Mouse (Mus musculus): ENCODE results near the gene Zdhhc11.
"Not testable (repeated sequence)": the region's sequence is repeated elsewhere in the genome, so short reads cannot be mapped to it uniquely, and the experiment has no call there.

Gene Zdhhc11

GRCm38 (mm10) chr13:74008216-74008615 lies 44.6 kb downstream of the Zdhhc11 start:
- DNase-seq: not testable (repeated sequence)

DNA sequence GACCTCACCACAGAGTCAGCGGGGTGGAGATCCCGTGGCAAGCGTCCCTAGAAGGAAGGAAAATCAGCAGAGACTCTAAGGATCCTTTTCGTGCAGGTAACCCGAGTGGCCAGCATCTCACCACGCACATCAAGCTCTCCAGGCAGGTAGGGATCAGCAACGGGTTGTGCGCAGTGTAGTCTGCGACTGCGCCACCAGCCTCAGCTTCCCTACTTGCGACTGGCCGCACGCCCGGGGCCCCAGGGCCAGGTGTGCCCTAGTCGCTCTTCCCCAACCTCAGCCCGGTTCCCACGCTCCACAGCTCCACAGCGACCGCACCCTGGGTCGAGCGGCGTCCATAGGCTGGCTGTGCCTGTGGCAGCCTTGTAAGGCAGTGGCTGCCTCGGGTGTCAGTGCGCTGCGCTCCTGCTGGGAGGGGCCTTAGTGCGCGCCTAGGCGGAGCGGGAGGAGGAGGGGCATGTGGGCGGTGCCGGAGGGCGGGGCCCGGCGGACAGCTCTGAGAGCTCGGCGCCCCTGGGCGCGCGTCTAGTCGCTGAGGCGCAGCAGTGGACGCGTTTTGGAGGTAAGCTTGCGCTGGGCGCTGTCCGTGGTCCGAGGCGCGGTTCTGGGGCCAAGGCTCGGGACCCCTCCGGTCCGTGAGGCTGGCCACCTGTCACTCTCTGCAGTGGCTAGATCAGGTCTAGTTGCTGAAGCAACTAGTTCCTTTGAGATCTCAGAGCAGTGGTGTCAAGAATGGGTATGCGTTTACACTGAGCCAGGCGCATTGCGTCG lies 45.5 kb downstream of the Zdhhc11 start, which contains the start of gene Tppp:
Gene Tppp (plus strand): TSS at position 460 of the 771 bp plus-strand sequence.
- DNase-seq: peak; percentile 82 to 85

DNA sequence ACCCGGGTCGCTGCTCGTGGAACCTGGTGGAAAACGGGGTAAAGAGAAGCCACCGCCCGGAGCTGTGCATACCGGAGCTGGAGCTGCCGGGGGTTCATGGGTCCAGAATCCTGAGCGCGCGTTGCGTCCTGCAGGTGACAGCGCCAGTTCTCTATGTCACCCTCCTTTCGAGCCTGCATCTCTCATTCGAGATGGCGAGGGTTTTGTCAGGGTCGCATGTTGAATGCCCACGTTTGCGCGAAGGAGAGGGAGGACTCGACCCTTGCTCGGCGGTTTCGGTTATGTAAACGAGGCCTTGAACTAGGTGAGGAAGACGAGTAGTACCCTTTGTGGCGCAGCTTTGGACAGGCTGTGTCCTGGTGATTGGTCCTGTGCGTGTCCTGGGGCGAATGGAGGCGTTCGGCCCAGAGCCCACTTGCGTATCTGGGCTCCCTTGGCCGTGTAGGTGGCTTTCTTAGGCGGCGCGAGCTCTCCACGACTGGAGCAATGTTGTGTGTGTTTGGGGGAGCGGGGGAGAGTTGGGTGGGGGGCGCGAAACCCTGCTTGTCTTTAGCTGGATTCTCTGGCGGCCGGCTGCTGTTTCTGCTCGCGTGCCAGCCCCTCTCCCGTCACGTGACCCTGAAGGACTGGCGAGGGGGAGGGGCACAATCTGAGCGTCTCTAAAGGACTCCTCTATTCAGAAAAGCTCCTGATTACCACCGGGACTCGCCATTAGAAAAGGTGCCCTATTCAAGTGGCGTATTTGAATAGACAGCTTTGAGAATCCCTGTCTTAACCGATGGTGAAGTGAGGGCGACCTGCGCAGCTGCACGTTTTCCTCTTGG lies 46.4 kb downstream of the Zdhhc11 start:
- peak; percentile 28 to 36 for DNase-seq

- no peak for DNase-seq
These were observed 47.0 kb downstream of the Zdhhc11 start for GRCm38 (mm10) chr13:74010678-74011077.

GRCm38 (mm10) chr13:74015908-74016307 lies 52.3 kb downstream of the Zdhhc11 start:
- DNase-seq: no peak

DNA sequence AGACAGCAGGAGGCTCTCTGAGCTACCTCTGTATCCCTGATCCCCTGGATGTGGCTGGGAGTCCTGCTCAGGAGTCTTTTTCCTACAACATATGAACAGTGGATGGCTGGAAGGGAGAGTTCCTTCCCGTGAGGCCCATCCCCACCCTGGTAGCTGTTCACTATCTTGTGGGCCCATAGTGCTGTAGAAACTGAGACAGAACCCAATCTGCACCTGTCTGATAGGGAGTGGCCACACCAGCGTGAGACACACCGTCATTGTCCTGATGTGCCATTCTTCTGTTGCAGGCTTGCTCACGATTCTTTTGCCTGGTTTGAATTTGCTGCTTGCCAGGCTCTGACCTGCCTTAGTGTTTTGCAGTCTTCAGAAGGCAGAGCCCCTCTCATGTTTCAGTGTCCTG lies 53.8 kb downstream of the Zdhhc11 start:
- no peak for DNase-seq

DNA sequence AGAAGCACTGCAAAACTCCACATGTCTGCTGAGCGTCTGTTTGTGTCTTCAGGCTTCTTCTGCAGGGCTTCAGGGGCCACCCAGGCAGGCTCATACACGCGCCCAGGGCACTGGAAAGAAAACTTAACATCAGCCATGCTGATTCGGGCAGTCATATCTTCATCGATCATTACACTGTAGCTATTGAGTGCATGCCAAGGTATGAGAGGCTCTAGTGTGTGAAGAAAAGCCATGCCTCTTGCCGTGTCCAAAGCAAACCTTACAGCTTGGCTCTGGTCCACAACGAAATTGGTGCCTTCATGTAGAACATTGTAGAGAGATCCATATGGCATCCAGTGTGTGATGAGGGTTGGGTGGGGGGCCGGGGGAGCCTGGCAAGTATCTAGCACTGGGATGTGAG lies 55.4 kb downstream of the Zdhhc11 start:
- not testable (repeated sequence) for DNase-seq

DNA sequence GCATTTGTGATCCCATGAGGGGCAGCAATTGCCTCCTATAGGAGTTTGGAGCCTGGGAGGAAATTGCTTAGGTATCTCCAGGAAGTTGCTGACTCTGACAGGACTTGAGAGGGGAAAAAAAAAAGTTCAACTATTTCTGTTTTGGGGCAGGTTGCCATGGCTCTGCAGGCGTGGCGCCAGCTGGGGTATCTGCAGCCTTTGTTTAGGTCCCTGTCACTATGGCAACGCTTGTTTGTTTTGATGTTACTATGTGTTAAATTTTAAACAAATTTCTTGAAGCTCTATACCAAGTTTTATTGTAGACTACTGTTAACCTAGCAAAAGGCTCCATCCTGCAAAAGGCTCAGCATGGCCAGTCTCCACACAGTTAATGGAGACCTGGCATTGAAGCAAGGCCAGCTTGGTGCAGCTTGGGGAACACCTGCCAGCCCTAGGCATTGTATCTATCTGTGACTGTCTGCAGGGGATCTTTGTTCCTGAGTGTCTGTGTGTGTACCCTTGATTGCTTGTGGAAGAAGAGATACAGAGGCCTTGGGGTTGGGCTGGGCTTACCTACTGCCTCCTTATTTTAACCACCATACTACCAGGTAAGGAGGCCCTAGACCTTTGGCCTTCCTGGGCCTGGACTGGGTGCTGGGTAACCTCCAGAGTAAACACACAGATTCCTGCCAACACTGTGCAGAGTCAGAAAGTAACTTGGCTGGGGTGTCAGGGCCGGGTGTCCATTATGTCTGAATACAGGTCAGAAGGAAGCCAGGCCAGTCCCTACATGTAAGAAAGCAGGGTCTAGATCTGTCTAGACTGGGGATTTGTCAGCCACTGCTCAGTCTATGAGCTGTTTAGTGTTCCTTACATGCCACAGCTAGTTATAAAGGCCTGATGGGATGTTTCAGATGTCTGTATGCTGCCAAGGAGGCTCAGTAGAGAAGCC lies 61.8 kb downstream of the Zdhhc11 start:
- no peak for DNase-seq

DNA sequence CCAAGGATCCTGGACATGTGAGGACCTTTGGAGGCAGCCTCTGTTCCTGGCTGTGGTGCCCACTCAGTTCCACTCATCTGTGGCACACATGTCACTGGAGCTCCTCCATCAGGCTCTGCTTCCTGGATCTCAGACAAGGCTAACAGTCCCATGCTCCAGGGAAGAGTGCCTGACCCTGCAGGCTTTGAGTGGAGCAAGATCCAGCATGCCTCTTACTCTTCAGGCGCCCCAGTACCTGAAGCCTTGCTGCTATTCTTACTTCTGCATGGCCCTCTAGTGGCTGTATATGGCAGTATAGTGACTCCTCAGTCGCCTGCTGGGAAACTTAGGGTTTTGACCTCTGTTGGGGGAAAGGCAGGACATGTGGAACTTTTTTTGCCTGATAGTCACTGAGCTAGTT lies 62.6 kb downstream of the Zdhhc11 start:
- DNase-seq: no peak

- DNase-seq: no peak
These were observed 64.5 kb downstream of the Zdhhc11 start for GRCm38 (mm10) chr13:74028116-74028515.

DNA sequence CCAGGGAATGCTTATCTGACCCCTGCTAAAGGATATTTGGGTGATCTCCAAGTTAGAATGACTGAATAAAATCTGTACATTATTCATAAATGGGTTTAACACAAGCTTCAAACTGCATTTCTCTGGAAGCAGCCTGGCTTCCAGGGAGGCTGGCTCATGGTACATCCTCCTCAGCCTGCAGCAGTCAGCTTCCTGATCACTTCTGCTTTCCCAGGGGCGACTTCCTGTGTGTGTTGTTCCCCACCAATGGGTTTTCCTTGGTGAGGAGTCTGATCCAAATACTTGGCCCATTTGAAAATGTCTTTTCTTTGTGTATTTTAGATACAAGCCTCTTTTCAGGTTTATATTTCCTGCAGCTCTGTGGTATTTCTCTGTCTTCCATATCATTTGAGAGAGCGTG lies 65.4 kb downstream of the Zdhhc11 start:
- DNase-seq: no peak

DNA sequence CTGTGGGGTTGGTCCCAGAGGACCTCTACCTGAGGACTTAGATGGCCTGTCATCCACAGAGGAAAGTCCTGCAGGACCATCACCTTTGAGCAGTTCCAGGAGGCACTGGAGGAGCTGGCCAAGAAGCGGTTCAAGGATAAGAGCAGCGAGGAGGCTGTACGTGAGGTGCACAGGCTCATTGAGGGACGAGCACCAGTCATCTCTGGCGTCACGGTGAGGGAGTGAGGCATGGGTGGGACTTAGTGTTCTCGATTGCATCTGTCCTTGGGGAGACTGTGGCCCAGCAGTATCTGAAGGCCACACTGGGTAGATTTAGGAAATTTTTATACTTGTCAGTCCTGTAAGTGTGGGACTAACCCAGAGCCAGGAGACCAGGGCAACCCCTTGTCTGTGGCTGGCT lies 67.0 kb downstream of the Zdhhc11 start:
- DNase-seq: no peak

DNA sequence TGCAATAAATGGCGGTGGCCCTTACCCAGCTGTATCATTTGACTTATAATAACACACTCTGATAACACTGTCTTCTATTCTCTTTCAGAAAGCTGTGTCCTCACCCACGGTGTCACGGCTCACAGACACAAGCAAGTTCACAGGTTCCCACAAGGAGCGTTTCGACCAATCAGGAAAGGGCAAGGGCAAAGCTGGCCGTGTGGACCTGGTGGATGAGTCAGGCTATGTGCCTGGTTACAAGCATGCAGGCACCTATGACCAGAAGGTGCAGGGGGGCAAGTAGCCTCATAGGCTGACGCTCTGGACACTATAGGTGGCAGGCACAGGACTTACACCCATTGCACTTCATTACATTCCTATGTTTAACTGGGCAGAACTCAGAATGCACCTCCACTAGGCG lies 67.5 kb downstream of the Zdhhc11 start:
- no peak for DNase-seq

GRCm38 (mm10) chr13:74034756-74035155 lies 71.1 kb downstream of the Zdhhc11 start:
- no peak for DNase-seq

DNA sequence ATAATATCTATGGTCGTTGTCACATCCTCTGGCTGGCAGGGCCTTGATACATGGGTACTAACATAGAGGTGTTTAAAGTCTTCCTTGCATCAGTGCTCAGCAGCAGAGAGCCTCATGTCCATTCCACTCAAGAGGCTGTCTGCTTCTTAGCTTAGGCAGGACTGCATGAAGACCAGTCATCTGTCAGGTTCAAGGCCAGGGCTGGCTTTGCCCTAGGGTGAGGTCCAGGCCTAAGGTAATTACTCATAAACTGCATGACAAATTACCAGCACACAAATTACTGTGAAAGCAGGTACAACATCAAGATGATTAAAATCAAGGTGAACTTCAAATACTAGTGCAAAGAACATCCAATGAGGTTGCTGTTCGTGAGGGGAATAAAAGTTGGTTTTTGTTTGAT lies 72.1 kb downstream of the Zdhhc11 start:
- no peak for DNase-seq

- DNase-seq: no peak
These were observed 76.3 kb downstream of the Zdhhc11 start for GRCm38 (mm10) chr13:74039926-74040325.
